Mouse (Mus musculus): ENCODE data around the gene Abcc5.
"Not testable (repeated sequence)": the region's sequence is repeated elsewhere in the genome, so short reads cannot be mapped to it uniquely, and the experiment has no call there.

Gene Abcc5

DNA sequence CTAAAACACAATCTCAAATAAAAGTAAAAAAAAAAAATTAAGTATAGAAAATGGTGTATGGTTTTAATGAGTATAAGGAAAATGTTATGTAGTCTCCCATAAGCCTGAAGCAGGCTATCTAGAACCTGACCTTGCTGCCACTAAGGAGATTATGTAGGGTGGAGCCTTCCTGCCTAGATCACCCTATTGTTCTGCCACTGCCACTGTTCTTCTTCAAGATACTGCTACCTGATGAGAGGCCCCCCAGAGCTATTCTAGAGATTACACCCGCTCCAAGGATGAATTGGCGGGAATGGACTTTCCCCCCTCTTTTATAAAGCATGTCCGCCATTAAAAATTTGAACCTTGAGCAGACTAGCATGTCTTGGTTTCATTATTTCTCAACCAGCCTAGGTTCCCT lies 64.7 kb downstream of the Abcc5 start:
- not testable (repeated sequence) for DNase-seq (ENCODE audit: low read depth, low spot score)

DNA sequence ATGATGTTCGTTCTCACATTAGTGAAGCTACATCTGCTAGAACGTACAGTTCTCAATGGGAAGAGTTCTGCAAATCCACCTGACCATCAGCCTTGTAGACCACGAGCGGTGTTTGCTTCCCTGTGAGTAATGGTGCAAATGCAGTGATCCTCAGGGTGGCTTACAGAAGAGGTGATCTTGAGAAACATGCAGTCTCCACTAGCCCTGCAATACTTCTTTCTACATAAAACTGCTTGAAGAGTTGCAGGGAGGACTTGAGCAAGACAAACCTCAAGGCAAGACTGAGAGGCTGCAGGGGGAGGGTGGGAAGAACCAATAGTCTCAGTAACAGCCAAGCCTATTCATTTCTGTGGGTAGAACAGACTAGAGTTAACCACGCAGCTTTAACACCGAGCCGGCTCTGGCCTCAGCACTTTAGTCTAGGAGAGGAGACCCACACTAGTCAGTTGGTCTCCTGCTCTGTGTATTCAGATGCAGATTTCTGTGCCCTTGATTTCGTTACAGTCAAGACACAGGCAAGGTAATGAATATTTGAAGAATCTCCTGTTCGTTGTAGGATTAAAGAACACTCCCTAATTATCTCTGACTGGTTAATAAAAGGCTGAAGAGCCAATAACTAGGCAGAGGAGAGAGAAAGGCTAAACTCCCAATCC lies 66.4 kb downstream of the Abcc5 start:
- no peak for DNase-seq (ENCODE audit: low read depth, low spot score)

DNA sequence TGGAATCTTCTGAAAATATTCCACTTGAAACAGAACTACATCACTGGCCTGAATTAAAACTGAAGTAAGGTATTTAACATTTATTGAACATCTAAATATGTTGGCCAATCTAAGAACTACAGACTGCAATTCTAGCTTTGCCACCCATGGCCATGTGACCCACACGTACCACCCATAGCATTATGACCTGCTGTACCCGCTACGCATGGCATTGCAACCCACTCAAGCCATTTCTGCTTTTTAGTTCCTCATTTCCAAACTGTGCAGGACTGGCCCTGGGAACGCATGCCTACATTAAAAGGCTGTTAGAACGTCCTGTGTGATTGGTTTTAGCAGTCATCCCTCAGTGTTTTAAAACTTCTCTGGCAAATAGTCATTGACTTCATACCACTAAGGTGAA lies 68.4 kb downstream of the Abcc5 start:
- DNase-seq (ENCODE audit: low read depth, low spot score), result no peak

DNA sequence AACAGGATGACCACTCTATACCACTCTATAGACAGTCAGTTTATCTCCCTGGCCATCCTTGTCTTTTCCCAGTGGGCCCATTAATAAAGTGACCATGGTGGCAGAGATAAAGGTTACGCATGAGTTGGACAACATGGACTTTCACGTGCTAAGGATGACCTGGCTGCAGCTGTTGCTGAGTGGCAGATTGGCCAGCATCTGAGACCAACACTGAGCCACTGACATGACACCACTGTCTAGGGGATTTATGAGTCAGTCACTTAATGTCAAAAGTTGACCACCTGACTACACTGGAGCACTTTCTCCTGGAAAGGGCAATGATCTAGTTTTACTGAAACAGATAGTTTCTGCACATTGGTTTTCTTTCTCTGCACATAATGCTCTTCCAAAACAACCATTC lies 71.4 kb downstream of the Abcc5 start:
- peak; percentile 71 for DNase-seq (ENCODE audit: low read depth, low spot score)

DNA sequence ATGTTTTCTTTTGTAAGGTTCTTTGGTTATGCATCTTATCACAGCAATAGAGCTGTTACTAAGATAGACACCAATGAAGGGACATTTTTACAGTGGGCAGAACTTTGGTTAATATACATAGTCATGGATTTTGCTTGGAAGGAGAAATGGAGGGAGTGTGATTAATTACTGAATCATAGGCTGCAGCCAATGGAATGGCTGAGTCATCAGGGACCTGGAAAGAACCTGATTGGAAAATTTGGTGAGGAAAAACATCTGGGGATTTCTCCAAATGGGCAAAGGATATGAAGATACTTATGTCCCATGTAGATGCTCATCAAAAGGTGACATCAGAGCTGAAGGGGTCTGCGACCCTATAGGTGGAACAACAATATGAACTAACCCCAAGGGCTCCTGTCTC lies 72.2 kb downstream of the Abcc5 start:
- DNase-seq (ENCODE audit: low read depth, low spot score), result peak; percentile 81

DNA sequence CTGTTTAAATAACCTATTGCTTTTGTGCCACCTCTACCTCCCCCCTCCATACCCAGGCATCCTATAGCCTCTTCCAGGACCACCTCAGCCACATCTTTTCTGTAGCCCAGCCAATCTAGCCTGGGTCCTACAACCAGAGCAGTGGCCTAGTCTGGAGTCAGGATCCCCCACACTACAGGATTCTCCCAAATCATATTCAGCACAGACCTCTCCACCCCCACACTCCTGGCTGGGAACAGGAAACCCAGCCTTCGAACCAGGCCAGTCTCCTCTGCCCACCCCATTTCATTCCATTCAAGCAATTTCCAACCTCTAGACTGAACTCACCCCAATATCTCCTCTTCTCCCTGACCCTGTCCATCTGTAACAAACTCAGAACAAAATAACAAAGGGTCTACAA lies 80.7 kb downstream of the Abcc5 start:
- no peak for DNase-seq (ENCODE audit: low read depth, low spot score)

DNA sequence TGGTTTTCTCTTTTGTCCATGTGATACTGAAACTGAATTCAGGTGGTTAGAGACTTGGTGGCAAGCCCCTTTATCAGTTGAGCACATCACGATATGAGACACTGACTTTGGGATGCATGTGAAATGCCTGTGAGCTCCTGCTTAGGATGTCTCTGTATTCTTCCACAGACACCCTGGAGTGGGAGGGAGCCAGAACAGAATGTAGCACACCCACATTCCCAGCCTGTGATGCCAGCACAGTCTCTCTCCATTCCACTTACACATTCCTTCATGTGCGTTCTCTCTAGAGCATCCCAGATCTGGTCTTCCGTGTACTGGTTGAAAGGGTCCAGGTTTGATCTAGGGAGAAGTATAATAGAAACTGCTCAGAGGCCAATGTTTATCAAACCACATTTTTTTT lies 87.6 kb downstream of the Abcc5 start:
- DNase-seq (ENCODE audit: low read depth, low spot score), result no peak

DNA sequence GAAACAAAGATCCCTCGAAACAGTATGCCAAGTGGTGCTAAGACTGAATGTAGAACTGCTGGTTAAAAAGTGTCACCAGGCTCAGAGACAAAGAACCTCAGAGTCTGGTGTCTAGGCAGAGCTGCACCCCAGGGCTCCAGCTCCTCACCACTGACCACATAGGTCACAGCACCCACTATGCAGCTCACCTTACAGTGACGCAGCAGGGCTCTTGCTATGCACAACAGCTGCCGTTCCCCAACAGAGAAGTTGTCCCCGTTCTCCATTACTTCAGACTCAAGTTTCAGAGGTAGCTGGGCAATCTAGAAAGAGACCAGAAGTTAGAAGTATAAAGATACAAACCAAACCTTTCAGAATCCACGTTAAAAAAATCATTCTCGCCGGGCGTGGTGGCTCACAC lies 91.3 kb downstream of the Abcc5 start:
- DNase-seq (ENCODE audit: low read depth, low spot score), result no peak

DNA sequence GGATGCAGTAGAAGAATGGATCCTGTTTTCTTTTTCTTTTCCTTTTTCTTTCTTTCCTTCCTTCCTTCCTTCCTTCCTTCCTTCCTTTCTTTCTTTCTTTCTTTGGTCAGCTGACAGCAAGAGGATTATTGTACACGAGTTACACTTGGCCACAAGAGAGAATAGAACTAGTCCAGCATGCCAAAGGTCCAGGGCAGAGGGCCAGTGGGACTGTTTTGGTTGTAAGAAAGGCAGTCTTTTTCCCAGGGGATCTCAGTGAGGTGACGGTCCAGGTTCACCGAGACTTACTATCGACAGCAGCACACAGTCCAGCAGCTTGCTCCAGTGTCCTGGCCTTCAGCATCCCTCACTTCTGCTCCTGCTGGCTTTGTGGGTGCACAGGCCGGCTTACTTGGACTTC lies 97.9 kb downstream of the Abcc5 start:
- no peak for DNase-seq (ENCODE audit: low read depth, low spot score)

DNA sequence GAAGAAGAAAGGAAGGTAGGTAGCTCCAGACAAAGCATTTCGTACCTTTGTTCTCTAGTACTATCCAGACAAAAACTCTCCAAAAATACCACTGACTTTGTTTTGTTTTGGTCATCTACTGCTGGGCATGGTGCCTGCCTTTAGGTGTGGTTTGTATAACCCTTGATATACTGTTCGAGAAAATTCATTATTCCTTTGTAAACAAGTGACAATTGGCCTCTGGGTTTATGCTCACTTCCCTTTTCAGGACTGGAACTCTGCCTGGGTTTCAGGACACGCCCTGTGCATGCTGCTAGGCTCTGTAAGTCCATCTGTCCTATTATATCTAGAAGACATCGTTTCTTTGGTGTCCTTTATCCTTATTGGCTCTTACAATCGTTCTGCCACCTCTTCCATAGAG lies 100.9 kb downstream of the Abcc5 start, which contains the start of gene Cyp2ab1:
Cyp2ab1 (minus strand) TSS at position 119 of the 400 bp plus-strand sequence.
- DNase-seq (ENCODE audit: low read depth, low spot score), result peak; percentile 36

DNA sequence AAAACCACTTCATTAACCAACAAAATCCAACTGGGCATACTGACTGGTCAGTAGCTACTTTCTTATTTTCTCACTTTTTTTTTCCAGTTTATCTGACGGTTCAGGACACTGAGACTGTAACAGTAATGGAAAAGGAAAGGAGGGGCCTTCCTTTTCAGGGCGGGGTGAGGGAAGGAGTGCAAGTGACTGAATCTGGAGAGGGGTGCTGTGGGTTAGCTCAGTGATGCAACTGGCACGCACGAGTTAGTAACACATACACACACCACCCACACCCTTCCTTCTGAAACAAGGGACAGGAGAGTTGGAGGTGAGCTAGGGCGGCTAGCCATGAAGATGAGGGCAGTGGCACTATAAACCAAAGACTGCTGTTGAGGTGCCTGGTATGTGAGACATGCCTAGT lies 102.3 kb downstream of the Abcc5 start:
- no peak for DNase-seq (ENCODE audit: low read depth, low spot score)

DNA sequence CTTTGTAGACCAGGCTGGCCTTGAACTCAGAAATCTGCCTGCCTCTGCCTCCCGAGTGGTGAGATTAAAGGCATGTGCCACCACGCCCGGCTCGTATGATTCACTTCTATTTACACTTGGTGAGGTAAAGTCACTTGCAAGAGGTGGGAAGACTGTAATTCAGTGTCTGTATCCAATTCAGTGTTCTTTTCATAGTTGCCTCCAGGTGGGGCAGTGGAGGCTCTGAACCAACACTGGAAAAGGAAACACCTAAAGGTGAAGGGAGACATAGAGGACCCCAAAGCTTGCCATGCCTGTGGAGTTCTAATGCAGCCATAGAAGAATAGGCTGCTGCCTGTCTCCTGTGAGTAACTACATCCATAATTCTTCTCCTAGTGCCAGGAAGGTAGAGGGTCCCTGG lies 103.9 kb downstream of the Abcc5 start:
- DNase-seq (ENCODE audit: low read depth, low spot score), result peak; percentile 50

DNA sequence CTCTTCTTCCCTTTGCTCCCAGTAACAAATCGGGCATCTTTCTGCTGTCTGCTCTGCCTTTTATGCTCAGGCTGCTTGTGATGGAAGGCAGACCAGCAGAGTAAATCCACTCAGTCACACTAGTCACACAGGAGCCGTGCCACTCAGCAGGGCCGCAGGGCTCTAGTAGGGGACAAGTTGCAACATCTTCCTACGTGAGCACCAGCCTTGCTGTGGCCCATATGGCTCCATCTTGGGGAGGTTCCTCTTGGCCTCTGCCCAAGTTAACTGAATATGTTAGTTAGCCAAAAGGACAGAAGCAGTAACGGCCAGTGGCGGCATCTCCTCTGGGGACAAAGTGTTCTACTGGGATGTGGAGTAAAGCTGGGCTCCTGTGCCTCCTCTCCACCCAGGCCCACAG lies 109.4 kb downstream of the Abcc5 start:
- no peak for DNase-seq (ENCODE audit: low read depth, low spot score)

DNA sequence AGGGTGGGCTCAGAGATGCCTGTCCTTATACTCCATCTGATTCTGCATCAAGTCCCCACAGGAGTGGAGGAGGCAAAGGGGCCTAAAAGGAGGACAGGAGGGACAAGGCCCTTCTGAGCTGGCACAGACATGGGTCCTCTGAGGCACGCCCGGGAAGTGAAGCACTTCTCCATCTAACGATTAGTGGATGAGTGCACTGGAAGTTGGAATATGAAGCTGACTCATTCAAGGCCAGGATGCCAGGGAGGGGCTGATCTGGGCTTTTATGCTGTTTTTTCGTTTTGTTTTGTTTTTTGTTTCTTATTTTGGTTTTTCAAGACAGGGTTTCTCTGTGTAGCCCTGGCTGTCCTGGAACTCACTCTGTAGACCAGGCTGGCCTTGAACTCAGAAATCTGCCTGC lies 110.9 kb downstream of the Abcc5 start:
- DNase-seq (ENCODE audit: low read depth, low spot score), result peak; percentile 44

DNA sequence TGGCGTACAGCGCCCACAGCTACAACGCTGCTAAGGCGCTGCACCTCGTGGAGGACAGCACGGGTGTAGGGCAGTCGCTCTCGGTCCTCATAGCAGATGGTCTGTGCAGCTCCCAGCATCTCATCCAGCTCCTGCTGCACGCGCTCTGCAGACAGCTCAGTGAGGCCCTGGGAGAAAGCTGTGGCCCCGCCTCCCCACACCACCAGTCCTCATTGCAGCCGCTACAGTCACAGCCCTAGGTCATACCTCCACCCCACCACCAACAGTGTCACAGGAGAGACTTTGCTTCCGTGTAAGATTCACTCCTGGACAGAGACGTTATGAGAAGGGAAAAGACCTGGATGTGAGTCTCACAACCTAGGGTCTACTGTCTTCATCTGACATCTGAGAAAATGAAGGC lies 113.9 kb downstream of the Abcc5 start:
- DNase-seq (ENCODE audit: low read depth, low spot score), result no peak

DNA sequence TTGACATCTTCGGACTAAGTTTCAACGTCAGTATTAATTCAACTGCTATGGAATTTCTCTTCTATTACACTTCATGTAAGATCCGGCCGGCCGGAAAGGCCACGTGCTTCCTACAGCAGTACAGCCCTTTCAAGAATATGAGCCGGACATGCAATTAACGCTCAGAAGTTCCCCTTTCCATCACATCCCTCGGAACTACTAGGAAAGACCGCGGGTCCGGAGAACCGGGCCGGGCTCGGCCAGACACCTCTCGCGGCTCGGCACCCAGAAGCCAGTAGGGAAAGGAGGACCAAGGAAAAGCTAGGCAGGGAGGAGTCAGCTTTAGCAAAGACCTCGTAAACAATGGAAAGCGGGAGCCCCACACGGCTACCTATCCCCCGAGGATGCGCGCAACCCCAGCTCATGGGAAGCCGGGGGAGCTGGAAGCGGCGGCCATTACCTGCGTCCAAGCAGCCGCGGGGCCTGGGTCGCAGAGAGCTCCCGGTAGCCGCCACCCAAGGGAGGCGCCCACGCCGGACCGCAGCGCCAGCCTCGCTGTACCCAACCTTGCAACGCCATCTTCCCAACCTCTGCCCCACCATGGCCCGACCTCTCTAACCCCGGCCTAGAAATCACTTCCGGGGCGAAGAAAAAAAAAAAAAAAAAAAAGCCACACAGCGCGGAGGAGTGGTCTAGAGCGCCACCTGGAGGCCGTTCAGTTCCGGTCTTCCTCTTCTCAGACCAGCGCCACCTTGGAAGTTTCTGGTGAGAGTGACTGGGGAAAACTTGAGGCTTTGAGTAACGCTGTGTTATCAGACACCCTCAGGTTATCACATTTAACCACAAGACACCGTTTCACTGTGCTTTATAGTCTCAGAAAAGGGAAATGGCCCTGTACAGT lies 124.2 kb downstream of the Abcc5 start, which contains the start of gene Parl:
Parl (minus strand) TSS at position 618 of the 880 bp plus-strand sequence.
- DNase-seq (ENCODE audit: low read depth, low spot score), result peak; percentile 98

DNA sequence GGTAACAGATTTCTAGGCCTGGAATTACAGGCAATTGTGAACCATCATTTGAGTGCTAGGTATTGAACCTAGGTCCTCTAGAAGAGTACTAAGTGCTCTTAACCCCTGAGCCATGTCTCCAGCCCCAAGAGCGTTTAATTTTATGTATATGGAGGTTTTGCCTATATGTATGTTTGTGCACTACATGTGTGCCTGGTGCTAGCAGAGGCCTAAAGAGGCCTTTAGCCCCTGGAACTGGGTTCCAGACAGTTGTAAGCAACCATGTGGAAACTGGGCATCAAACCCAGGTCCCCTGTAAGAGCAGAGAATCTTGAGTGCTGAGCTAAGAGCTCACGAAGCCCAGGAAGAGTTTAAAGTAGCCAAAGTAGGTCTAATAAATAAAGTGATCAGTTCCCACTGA lies 126.1 kb downstream of the Abcc5 start:
- no peak for DNase-seq (ENCODE audit: low read depth, low spot score)
